Mouse (Mus musculus) liver, adult 2 months (tissue): ENCODE results near the gene Olfr365. TPM values are rescaled to one million over a fixed set of nuclear protein-coding genes. Genes with fewer than 3 reads are reported as not detected.

ENCODE experiments used
- DNase-seq: peaks from one replicate; pipeline ENCODE4 v3.0.0-alpha.2; 2011; ENCODE audit warnings: low read depth, low spot score; ENCODE audit errors: extremely low read depth
- H3K27ac ChIP-seq: fragments of 200-500 bp; replicated peaks from 2 replicates; pipeline ENCODE4 v1.5.1; 2012; ENCODE audit warnings: low read depth, mild to moderate bottlenecking, control low read depth, inconsistent platforms, low read length; ENCODE audit not compliant: insufficient read depth
- H3K27me3 ChIP-seq: fragments of 200-500 bp; 2 replicates; pipeline ENCODE4 v1.6.1; 2012; ENCODE audit warnings: mild to moderate bottlenecking, moderate library complexity, low read length, inconsistent platforms; ENCODE audit not compliant: control insufficient read depth, insufficient read depth
- H3K36me3 ChIP-seq: fragments of 200-500 bp; 2 replicates; pipeline ENCODE4 v1.6.1; 2012; ENCODE audit warnings: low read length, inconsistent platforms; ENCODE audit not compliant: control insufficient read depth, insufficient read depth
- H3K4me1 ChIP-seq: fragments of 200-500 bp; 2 replicates; pipeline ENCODE4 v1.6.1; 2011; ENCODE audit warnings: low read length; ENCODE audit not compliant: control insufficient read depth, insufficient read depth
- H3K4me3 ChIP-seq: fragments of 200-500 bp; 2 replicates; pipeline ENCODE4 v1.5.1; 2011; ENCODE audit warnings: low read depth, mild to moderate bottlenecking, control low read depth, low read length, moderate library complexity; ENCODE audit not compliant: insufficient read depth
- H3K79me2 ChIP-seq: fragments of 200-500 bp; 2 replicates; pipeline ENCODE4 v1.6.1; 2012; ENCODE audit warnings: inconsistent platforms, mild to moderate bottlenecking, low read length, moderate library complexity; ENCODE audit not compliant: control insufficient read depth, insufficient read depth
- H3K9ac ChIP-seq: fragments of 200-500 bp; 2 replicates; pipeline ENCODE4 v1.6.1; 2012; ENCODE audit warnings: low read depth, mild to moderate bottlenecking, control low read depth, inconsistent platforms, low read length
- CTCF ChIP-seq: fragments of 200-500 bp; IDR thresholded peaks from 2 replicates; pipeline ENCODE4 v1.5.1; 2011; ENCODE audit warnings: low read depth, low read length, control low read depth
- POLR2A ChIP-seq: fragments of 200-500 bp; IDR thresholded peaks from 2 replicates; pipeline ENCODE4 v1.6.1; 2011; ENCODE audit warnings: low read length, control low read depth; ENCODE audit not compliant: insufficient read depth; ENCODE audit errors: extremely low read depth
- WGBS: fragments of 180-500 bp; shearing (Covaris S2); methylation state at CpG from one replicate; pipeline ENCODE4 v1.1.7; 2018; 5-methylcytosine and 5-hydroxymethylcytosine counted together
- polyA plus RNA-seq: library from polyadenylated mRNA; depleted of rRNA; stranded (reverse); fragments of >200 nt; gene quantifications from 2 replicates; pipeline ENCODE4 v1.2.3, GENCODE M21; 2012; rRNA removed
- total RNA-seq: library from RNA; depleted of rRNA; stranded (reverse); fragments of >200 nt; gene quantifications from 2 replicates; pipeline ENCODE4 v1.2.3, GENCODE M21; 2014; rRNA removed

Olfr365 gene
- not detected in 2 replicates for total RNA-seq
- not detected in 2 replicates for polyA plus RNA-seq

- 68% methylated on average over 3 of the region's 3 CpGs for WGBS
- TF ChIP-seq POLR2A, result no peak
- no peak for TF ChIP-seq CTCF
These were observed at the start of gene Olfr365 for GRCm38 (mm10) chr2:37187898-37188297. TSS of gene Olfr365 (plus strand) at chr2:37188198.

DNA sequence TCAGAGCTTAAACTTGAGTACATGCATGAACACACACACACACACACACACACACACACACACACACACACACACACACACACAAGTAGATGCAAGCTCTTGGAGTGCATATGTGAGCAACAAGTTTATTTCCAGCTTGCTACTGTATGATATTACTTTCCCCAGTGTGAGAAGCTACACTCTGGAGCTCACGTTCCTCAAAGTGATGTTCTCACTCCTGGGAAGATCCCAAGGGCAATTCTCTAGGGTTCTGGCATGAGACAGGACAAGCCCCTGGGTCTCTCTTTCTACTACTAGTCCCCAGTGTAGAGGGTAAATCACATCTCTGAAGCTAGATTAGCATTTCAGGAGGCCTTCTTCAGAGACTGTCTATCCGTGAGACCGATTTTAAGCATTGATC, 49.0 kb upstream of the Olfr365 start, which contains the start of gene Olfr364-ps1:
TSS of gene Olfr364-ps1 (plus strand) at position 301 of the 400 bp plus-strand sequence.
- WGBS, result 79% methylated on average over 3 of the region's 3 CpGs
- H3K4me3 ChIP-seq, result no peak within 1 kb of the TSS
- no peak within 1 kb of the TSS for H3K9ac ChIP-seq
- no peak within 1 kb of the TSS for H3K27ac ChIP-seq
- TF ChIP-seq CTCF, result no peak
- no peak for TF ChIP-seq POLR2A
- no peaks in the 10 kb centered on the region for H3K4me1 ChIP-seq
- no peak for DNase-seq
- H3K36me3 ChIP-seq, result no peaks in the 10 kb centered on the region
- H3K79me2 ChIP-seq, result no peaks in the 10 kb centered on the region
- H3K27me3 ChIP-seq, result no peaks in the 10 kb centered on the region; the same call in 1 of the 2 replicates

More at GRCm38 (mm10) chr2:37187898-37188297, at the start of gene Olfr365:
- Histone ChIP-seq H3K4me1 (no peaks in the 10 kb centered on the region), H3K79me2 (no peaks in the 10 kb centered on the region), H3K36me3 (no peaks in the 10 kb centered on the region), H3K4me3 (no peak within 1 kb of the TSS), H3K9ac (no peak within 1 kb of the TSS), H3K27ac (no peak within 1 kb of the TSS), H3K27me3 (no peaks in the 10 kb centered on the region)
- no peak for DNase-seq

GRCm38 (mm10) chr2:37211274-37211673, 23.3 kb downstream of the Olfr365 start, which contains the start of gene Olfr366:
TSS of gene Olfr366 (plus strand) at chr2:37211574.
- H3K27ac ChIP-seq, result no peak within 1 kb of the TSS
- H3K4me3 ChIP-seq, result no peak within 1 kb of the TSS
- H3K9ac ChIP-seq, result no peak within 1 kb of the TSS
- TF ChIP-seq POLR2A (no peak), CTCF (no peak)
- H3K79me2 ChIP-seq, result no peaks in the 10 kb centered on the region
- no peaks in the 10 kb centered on the region for H3K4me1 ChIP-seq
- H3K27me3 ChIP-seq, result no peaks in the 10 kb centered on the region
- no peak for DNase-seq
- H3K36me3 ChIP-seq, result no peaks in the 10 kb centered on the region

Other genes with a start within 250 kb of the Olfr365 start
- gene Olfr357, start 194.4 kb upstream of the Olfr365 start, total RNA-seq, result not detected in 2 replicates
- gene Olfr357, start 194.4 kb upstream of the Olfr365 start, polyA plus RNA-seq, result not detected in 2 replicates
- gene Olfr358, start 178.9 kb upstream of the Olfr365 start, total RNA-seq, result not detected in 2 replicates
- not detected in 2 replicates for gene Olfr358, start 178.9 kb upstream of the Olfr365 start, polyA plus RNA-seq
- not detected in 2 replicates for gene Olfr360, start 122.5 kb upstream of the Olfr365 start, total RNA-seq
- not detected in 2 replicates for gene Olfr360, start 122.5 kb upstream of the Olfr365 start, polyA plus RNA-seq
- not detected in 2 replicates for gene Olfr361, start 98.9 kb upstream of the Olfr365 start, total RNA-seq
- not detected in 2 replicates for gene Olfr361, start 98.9 kb upstream of the Olfr365 start, polyA plus RNA-seq
- gene Olfr362, start 70.3 kb upstream of the Olfr365 start, total RNA-seq, result not detected in 2 replicates
- not detected in 2 replicates for gene Olfr362, start 70.3 kb upstream of the Olfr365 start, polyA plus RNA-seq
- gene Olfr364-ps1, start 48.9 kb upstream of the Olfr365 start, total RNA-seq, result not detected in 2 replicates
- not detected in 2 replicates for gene Olfr364-ps1, start 48.9 kb upstream of the Olfr365 start, polyA plus RNA-seq
- not detected in 2 replicates for gene Olfr366, start 23.4 kb downstream of the Olfr365 start, total RNA-seq
- gene Olfr366, start 23.4 kb downstream of the Olfr365 start, polyA plus RNA-seq, result not detected in 2 replicates
- not detected in 2 replicates for gene Olfr368, start 138.3 kb downstream of the Olfr365 start, total RNA-seq
- gene Olfr368, start 138.3 kb downstream of the Olfr365 start, polyA plus RNA-seq, result not detected in 2 replicates
- gene Pdcl, start 171.1 kb downstream of the Olfr365 start, total RNA-seq, result 19.9 and 27.1 TPM in 2 replicates
- 7.0 and 7.8 TPM in 2 replicates for gene Pdcl, start 171.1 kb downstream of the Olfr365 start, polyA plus RNA-seq
- 16.7 and 17.2 TPM in 2 replicates for gene Rc3h2, start 234.7 kb downstream of the Olfr365 start, total RNA-seq
- 2.4 and 3.0 TPM in 2 replicates for gene Rc3h2, start 234.7 kb downstream of the Olfr365 start, polyA plus RNA-seq